Mouse (Mus musculus) kidney, embryonic 16.5 days (tissue): ENCODE measurements around the gene Gnb1. TPM values are rescaled to one million over a fixed set of nuclear protein-coding genes. Genes with fewer than 3 reads are reported as not detected.
A peak's percentile ranks its signal among the peaks of the same experiment; 100 is the strongest.

Experiments used
- ATAC-seq: fragments of 200-750 bp; cut with Nextera tagmentation; 2 replicates; pipeline ENCODE4 v1.8.0; 2017; ENCODE audit warnings: moderate TSS enrichment; ENCODE audit not compliant: low FRiP score, low TSS enrichment
- H3K27ac ChIP-seq: fragments of 300-500 bp; sonication (generic); 2 replicates; pipeline ENCODE4 v1.5.1; 2014; ENCODE audit warnings: low read length
- H3K27me3 ChIP-seq: fragments of 300-500 bp; sonication (generic); 2 replicates; pipeline ENCODE4 v1.6.1; 2014; ENCODE audit warnings: low read length, control low read depth, mixed read lengths; ENCODE audit not compliant: insufficient read depth
- H3K36me3 ChIP-seq: fragments of 300-500 bp; sonication (generic); 2 replicates; pipeline ENCODE4 v1.6.1; 2014; ENCODE audit warnings: low read length, control low read depth, mixed read lengths; ENCODE audit not compliant: insufficient read depth
- H3K4me1 ChIP-seq: fragments of 300-500 bp; sonication (generic); 2 replicates; pipeline ENCODE4 v1.6.1; 2014; ENCODE audit warnings: low read length, control low read depth, mixed read lengths; ENCODE audit not compliant: insufficient read depth
- H3K4me2 ChIP-seq: fragments of 300-500 bp; sonication (generic); replicated peaks from 2 replicates; pipeline ENCODE4 v1.6.1; 2014; ENCODE audit warnings: low read depth, low read length
- H3K4me3 ChIP-seq: fragments of 300-500 bp; sonication (generic); 2 replicates; pipeline ENCODE4 v1.5.1; 2014; ENCODE audit warnings: mild to moderate bottlenecking, low read length
- H3K9ac ChIP-seq: fragments of 300-500 bp; sonication (generic); replicated peaks from 2 replicates; pipeline ENCODE4 v1.6.1; 2014; ENCODE audit warnings: low read length
- H3K9me3 ChIP-seq: fragments of 300-500 bp; sonication (generic); 2 replicates; pipeline ENCODE4 v1.6.1; 2016; ENCODE audit warnings: low read length, control low read depth
- WGBS: fragments of 180-500 bp; shearing (Covaris S2); extraction: QIAGEN DNeasy Blood & Tissue Kit; methylation state at CpG from one replicate; pipeline ENCODE4 v1.1.7; 2014; 5-methylcytosine and 5-hydroxymethylcytosine counted together
- polyA plus RNA-seq: library from polyadenylated mRNA; unstranded; fragments of >200 nt; fragmentation: Nextera tagmentation; extraction: Ambion mirVana; gene quantifications from 2 replicates; pipeline ENCODE4 v1.2.1, GENCODE M21; 2015

Gnb1 gene
- polyA plus RNA-seq, 1 experiment from 2014 or later: 477 TPM

DNA sequence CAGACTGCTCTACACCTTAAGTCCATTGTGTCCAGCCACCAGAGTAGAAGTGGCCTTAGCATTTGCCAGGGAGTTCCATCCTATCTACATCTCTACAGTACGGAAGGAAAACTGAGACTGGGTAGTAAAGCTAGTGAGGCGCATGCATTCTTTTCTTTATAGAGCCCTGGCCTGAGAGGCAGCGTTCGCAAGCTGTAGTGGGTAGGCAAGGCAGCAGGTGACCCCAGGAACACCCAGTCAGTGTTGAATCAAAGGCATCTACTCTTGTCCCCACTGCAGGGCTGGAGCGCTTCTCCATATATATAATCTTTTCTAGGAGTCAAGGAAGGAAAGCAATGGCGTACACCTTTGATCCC, 9.1 kb upstream of the Gnb1 start:
- ATAC-seq: no peak

DNA sequence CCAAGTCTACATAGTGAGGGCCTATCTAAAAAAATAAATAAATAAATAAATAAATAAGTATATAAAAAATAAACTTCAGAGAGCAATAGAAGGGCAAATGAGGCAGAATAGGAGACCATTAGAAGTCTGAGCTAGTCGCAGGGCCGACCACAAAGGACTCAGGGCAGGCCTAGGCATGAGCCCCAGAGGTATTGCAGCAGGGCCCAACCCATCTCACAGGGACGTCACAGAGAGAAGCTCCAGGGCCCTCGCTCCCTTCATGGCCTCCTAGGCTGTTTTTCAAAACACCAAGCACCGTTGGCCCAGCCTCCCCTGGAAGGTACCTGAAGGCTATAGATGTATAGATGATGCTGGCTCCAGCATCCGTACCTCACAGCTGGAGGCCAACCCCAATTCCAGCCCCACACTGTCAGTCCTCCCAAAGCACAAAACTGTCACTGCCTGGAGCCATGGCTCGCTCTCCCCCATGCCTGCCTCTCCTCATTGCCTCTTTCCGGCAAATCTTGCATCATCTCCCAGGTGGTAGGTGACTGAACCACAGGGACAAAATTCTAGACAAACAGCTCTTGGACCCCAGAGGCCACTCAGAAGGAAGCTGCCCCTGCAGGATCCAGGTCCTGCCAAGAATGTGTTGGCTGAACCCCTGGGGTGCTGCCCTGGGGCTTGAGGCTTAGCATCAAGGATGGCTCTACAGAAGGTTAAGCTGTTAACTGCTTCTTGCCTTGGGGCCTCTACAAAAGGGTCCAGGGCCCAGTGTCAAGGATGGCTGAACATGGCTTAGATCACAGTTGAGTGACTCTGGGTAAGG, 8.2 kb upstream of the Gnb1 start:
- Histone ChIP-seq H3K36me3 (no peaks in the 10 kb centered on the region), H3K4me2 (no peak overlapping the region), H3K4me3 (no peak overlapping the region), H3K27me3 (no peaks in the 10 kb centered on the region), H3K27ac (no peak overlapping the region), H3K4me1 (peaks cover 21% of the 10 kb centered on the region), H3K9me3 (no peaks in the 10 kb centered on the region), H3K9ac (no peak overlapping the region)
- 76% methylated on average over 8 of the region's 8 CpGs for WGBS
- no peak for ATAC-seq

More for the DNA sequence above, 9.1 kb upstream of the Gnb1 start:
- Histone ChIP-seq H3K4me2 (0 out of 2 replicates have a peak overlapping the region, but pooled peaks have one; percentile 53), H3K27ac (no peak overlapping the region), H3K4me3 (peak overlapping the region; percentile 31; the same call in 1 of the 2 replicates), H3K9ac (peak overlapping the region; percentile 24; the same call in 1 of the 2 replicates), H3K9me3 (no peaks in the 10 kb centered on the region), H3K27me3 (no peaks in the 10 kb centered on the region), H3K4me1 (peaks cover 12% of the 10 kb centered on the region; the same call in 1 of the 2 replicates), H3K36me3 (no peaks in the 10 kb centered on the region)
- 89% methylated on average over 6 of the region's 6 CpGs for WGBS

GRCm38 (mm10) chr4:155485521-155485920, 5.6 kb upstream of the Gnb1 start:
- 58% methylated on average over 3 of the region's 3 CpGs for WGBS
- Histone ChIP-seq H3K27me3 (no peaks in the 10 kb centered on the region), H3K9me3 (no peaks in the 10 kb centered on the region), H3K27ac (no peak overlapping the region), H3K9ac (no peak overlapping the region), H3K4me3 (no peak overlapping the region), H3K4me2 (no peak overlapping the region), H3K36me3 (no peaks in the 10 kb centered on the region), H3K4me1 (peaks cover 42% of the 10 kb centered on the region)
- no peak for ATAC-seq

GRCm38 (mm10) chr4:155487746-155488145, 3.4 kb upstream of the Gnb1 start:
- ATAC-seq: no peak
- Histone ChIP-seq H3K27ac (peak overlapping the region; percentile 90), H3K9ac (peak overlapping the region; percentile 14; the same call in 1 of the 2 replicates), H3K4me2 (peak overlapping the region; percentile 9; the same call in 1 of the 2 replicates), H3K9me3 (no peaks in the 10 kb centered on the region), H3K4me3 (no peak overlapping the region), H3K36me3 (no peaks in the 10 kb centered on the region), H3K4me1 (peaks cover 38% of the 10 kb centered on the region), H3K27me3 (no peaks in the 10 kb centered on the region)
- WGBS: 52% methylated on average over 3 of the region's 3 CpGs

GRCm38 (mm10) chr4:155488232-155489025, 2.7 kb upstream of the Gnb1 start:
- H3K27ac ChIP-seq: peak overlapping the region; percentile 90
- ATAC-seq: peak; percentile 79
- H3K4me3 ChIP-seq: no peak overlapping the region
- H3K4me2 ChIP-seq: 0 out of 2 replicates have a peak overlapping the region, but pooled peaks have one; percentile 9
- H3K9ac ChIP-seq: peak overlapping the region; percentile 20; the same call in 1 of the 2 replicates
- WGBS: 48% methylated on average over 8 of the region's 8 CpGs
- H3K4me1 ChIP-seq: peaks cover 37% of the 10 kb centered on the region
- no peaks in the 10 kb centered on the region for H3K27me3 ChIP-seq
- H3K36me3 ChIP-seq: no peaks in the 10 kb centered on the region
- no peaks in the 10 kb centered on the region for H3K9me3 ChIP-seq

- Histone ChIP-seq H3K27ac (peak overlapping the region; percentile 90), H3K4me1 (peaks cover 46% of the 10 kb centered on the region), H3K27me3 (no peaks in the 10 kb centered on the region), H3K4me2 (no peak overlapping the region), H3K4me3 (no peak overlapping the region), H3K9ac (0 out of 2 replicates have a peak overlapping the region, but pooled peaks have one; percentile 14), H3K9me3 (no peaks in the 10 kb centered on the region), H3K36me3 (no peaks in the 10 kb centered on the region)
- 77% methylated on average over 9 of the region's 9 CpGs for WGBS
- ATAC-seq: no peak
Observed at GRCm38 (mm10) chr4:155489101-155489970, 1.8 kb upstream of the Gnb1 start.

DNA sequence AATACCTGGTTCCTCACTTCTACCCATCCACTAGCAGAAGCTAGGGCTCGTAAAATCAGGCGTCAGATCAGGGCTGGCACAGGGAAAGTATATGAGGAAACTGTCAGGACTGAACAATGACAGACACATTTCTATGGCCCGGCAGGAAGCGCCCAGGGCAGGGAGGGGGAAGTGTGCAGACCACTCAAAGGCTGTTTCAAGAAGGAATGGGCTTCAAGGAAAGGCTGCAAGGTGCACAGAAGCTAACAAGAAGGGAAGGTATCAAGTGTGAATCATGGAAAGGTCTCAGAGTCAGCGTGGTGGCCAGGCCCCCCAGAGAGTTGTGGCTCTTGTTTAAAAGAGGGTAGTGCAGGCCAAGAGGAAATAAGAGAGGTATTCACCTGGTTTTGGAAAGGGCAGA, 705 bp upstream of the Gnb1 start:
- no peaks in the 10 kb centered on the region for H3K36me3 ChIP-seq
- no peak for ATAC-seq
- peaks cover 54% of the 10 kb centered on the region for H3K4me1 ChIP-seq
- peak overlapping the region; percentile 83 for H3K4me2 ChIP-seq
- 24% methylated on average over 5 of the region's 5 CpGs for WGBS
- H3K27me3 ChIP-seq: no peaks in the 10 kb centered on the region
- no peaks in the 10 kb centered on the region for H3K9me3 ChIP-seq
- H3K9ac ChIP-seq: peak overlapping the region; percentile 100
- peak overlapping the region; percentile 99 for H3K4me3 ChIP-seq
- peak overlapping the region; percentile 81 for H3K27ac ChIP-seq

DNA sequence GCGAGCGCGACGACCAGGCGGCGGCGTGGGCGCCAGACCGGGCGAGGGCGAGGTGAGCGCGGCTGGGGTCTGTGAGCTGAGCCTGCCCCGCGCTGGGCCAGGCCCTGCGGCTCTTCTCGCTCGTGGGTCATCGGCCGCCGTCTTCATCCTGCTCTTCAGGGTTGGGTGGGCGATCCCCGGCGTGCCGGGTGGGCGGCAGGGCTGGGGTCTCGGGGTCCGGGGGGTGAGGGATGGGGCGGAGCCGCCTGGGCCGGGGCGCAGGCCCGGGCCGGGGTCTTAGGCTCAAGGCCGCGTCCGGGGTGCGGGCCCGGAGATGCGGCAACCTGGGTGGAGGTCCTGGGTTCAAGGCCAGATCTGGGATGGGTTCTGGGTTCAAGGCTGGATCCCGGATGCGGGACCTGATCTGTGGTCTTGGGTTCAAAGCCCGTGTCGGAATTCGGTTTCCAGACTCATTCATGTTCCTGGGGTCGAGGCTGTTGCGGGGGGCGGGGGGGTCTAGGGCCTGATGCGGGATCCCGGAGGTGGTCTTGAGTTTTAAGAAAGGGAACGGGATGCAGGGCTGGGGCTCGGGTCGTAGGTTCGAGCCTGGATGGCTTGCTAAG, 469 bp downstream of the Gnb1 start:
- peak overlapping the region; percentile 82 for H3K4me2 ChIP-seq
- H3K9me3 ChIP-seq: no peaks in the 10 kb centered on the region
- peak; percentile 29 for ATAC-seq
- H3K27me3 ChIP-seq: no peaks in the 10 kb centered on the region
- H3K9ac ChIP-seq: peak overlapping the region; percentile 100
- no peaks in the 10 kb centered on the region for H3K36me3 ChIP-seq
- WGBS: 2% methylated on average over 44 of the region's 54 CpGs
- H3K27ac ChIP-seq: peak overlapping the region; percentile 93
- peaks cover 54% of the 10 kb centered on the region for H3K4me1 ChIP-seq
- H3K4me3 ChIP-seq: peak overlapping the region; percentile 99

- H3K4me3 ChIP-seq: peak overlapping the region; percentile 99
- peaks cover 51% of the 10 kb centered on the region for H3K4me1 ChIP-seq
- peak overlapping the region; percentile 100 for H3K9ac ChIP-seq
- H3K9me3 ChIP-seq: no peaks in the 10 kb centered on the region
- peak overlapping the region; percentile 93 for H3K27ac ChIP-seq
- no peaks in the 10 kb centered on the region for H3K27me3 ChIP-seq
- no peak for ATAC-seq
- 0% methylated on average over 46 of the region's 51 CpGs for WGBS
- H3K36me3 ChIP-seq: no peaks in the 10 kb centered on the region
- peak overlapping the region; percentile 82 for H3K4me2 ChIP-seq
Observed at GRCm38 (mm10) chr4:155492131-155492633, 1.0 kb downstream of the Gnb1 start.
